Mouse (Mus musculus) heart, embryonic 13.5 days (tissue): Measurements from ENCODE around the gene Sstr2. TPM values are rescaled to one million over a fixed set of nuclear protein-coding genes. Genes with fewer than 3 reads are reported as not detected.

Experiments used
- ATAC-seq: fragments of 200-750 bp; cut with Nextera tagmentation; 2 replicates; pipeline ENCODE4 v1.8.0; 2017; ENCODE audit warnings: moderate TSS enrichment; ENCODE audit not compliant: insufficient number of reproducible peaks, low FRiP score, low TSS enrichment; ENCODE audit errors: extremely low read depth
- H3K27ac ChIP-seq: fragments of 300-500 bp; sonication (generic); replicated peaks from 2 replicates; pipeline ENCODE4 v1.5.1; 2015; ENCODE audit warnings: moderate library complexity, mild to moderate bottlenecking, inconsistent platforms
- H3K27me3 ChIP-seq: fragments of 300-500 bp; sonication (generic); replicated peaks from 2 replicates; pipeline ENCODE4 v1.6.1; 2015; ENCODE audit warnings: mild to moderate bottlenecking, inconsistent platforms
- H3K36me3 ChIP-seq: fragments of 300-500 bp; sonication (generic); 2 replicates; pipeline ENCODE4 v1.6.1; 2015; ENCODE audit warnings: mild to moderate bottlenecking, inconsistent platforms
- H3K4me1 ChIP-seq: fragments of 300-500 bp; sonication (generic); 2 replicates; pipeline ENCODE4 v1.6.1; 2015; ENCODE audit warnings: inconsistent platforms
- H3K4me2 ChIP-seq: fragments of 300-500 bp; sonication (generic); 2 replicates; pipeline ENCODE4 v1.6.1; 2015; ENCODE audit warnings: inconsistent platforms, mild to moderate bottlenecking, moderate library complexity
- H3K4me3 ChIP-seq: fragments of 300-500 bp; sonication (generic); 2 replicates; pipeline ENCODE4 v1.5.1; 2015; ENCODE audit warnings: moderate library complexity, mild to moderate bottlenecking, inconsistent platforms
- H3K9ac ChIP-seq: fragments of 300-500 bp; sonication (generic); 2 replicates; pipeline ENCODE4 v1.6.1; 2015; ENCODE audit warnings: inconsistent platforms, mild to moderate bottlenecking, moderate library complexity
- H3K9me3 ChIP-seq: fragments of 300-500 bp; sonication (generic); 2 replicates; pipeline ENCODE4 v1.6.1; 2016; ENCODE audit warnings: inconsistent platforms
- WGBS: fragments of 180-500 bp; shearing (Covaris S2); methylation state at CpG from one replicate; pipeline ENCODE4 v1.1.7; 2015; ENCODE audit warnings: mixed read lengths; 5-methylcytosine and 5-hydroxymethylcytosine counted together
- polyA plus RNA-seq: library from polyadenylated mRNA; unstranded; fragments of >200 nt; fragmentation: Nextera tagmentation; extraction: Ambion mirVana; gene quantifications from 2 replicates; pipeline ENCODE4 v1.2.1, GENCODE M21; 2015

Gene Sstr2
- polyA plus RNA-seq, 1 experiment from 2014 or later, result 0.39 TPM

DNA sequence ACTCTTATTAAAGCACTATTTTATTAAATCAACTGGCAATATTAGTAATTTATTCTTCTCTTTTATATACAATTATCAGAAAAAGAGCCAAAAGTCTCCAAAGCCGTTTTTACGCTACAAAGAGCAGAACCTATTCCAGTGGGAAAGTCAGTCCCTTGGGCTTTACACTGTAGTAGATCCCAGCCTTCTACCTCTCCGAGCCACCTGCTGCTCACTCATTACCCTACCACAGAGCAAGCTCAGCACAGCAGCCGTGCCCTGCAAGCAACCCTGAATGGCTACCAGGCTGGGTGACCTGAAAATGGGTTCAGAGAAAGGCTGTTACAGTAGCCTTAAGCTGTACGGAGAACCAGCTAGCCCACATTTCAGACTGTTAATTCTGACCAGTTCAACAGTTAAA, 55.5 kb downstream of the Sstr2 start:
- 85% methylated on average over 5 of the region's 5 CpGs for WGBS
- Histone ChIP-seq H3K27me3 (no peaks in the 10 kb centered on the region), H3K4me3 (no peak overlapping the region), H3K4me2 (no peak overlapping the region), H3K36me3 (peaks cover 74% of the 10 kb centered on the region), H3K4me1 (peaks cover 37% of the 10 kb centered on the region), H3K9ac (0 out of 2 replicates have a peak overlapping the region, but pooled peaks have one; percentile 5), H3K27ac (no peak overlapping the region), H3K9me3 (no peaks in the 10 kb centered on the region)
- ATAC-seq, result no peak

Other genes with a start within 250 kb of the Sstr2 start
- 15.5 and 16.6 TPM in 2 replicates for gene Cog1, start 29.8 kb downstream of the Sstr2 start, polyA plus RNA-seq
- gene Slc39a11, start 30.7 kb downstream of the Sstr2 start, polyA plus RNA-seq, result 15.2 and 16.8 TPM in 2 replicates
- 43.9 and 46.5 TPM in 2 replicates for gene Fam104a, start 64.8 kb downstream of the Sstr2 start, polyA plus RNA-seq
- gene D11Wsu47e, start 65.1 kb downstream of the Sstr2 start, polyA plus RNA-seq, result 15.1 and 16.0 TPM in 2 replicates
- 0.24 TPM in 1 of 2 replicates, not detected in the other for gene Cpsf4l, start 90.7 kb downstream of the Sstr2 start, polyA plus RNA-seq
- gene Cdc42ep4, start 132.5 kb downstream of the Sstr2 start, polyA plus RNA-seq, result 24.0 and 26.1 TPM in 2 replicates